Mouse (Mus musculus) CD8-positive naive resting alpha-beta T cell, adult 57 days (primary cell): ENCODE data around the gene Ndufa1. TPM values are rescaled to one million over a fixed set of nuclear protein-coding genes. Genes with fewer than 3 reads are reported as not detected.

Experiments
- total RNA-seq: library from RNA; stranded (reverse); gene quantifications from one replicate; pipeline ENCODE4 v1.2.4, GENCODE M21; 2023

Ndufa1 gene
- total RNA-seq, result 85.7 TPM

GRCm38 (mm10) chrX:37191105-37191743, at the start of gene Ndufa1, which contains the start of gene Rnf113a1:
Gene Ndufa1, minus strand, starts transcription at chrX:37191163.
Gene Rnf113a1, plus strand, starts transcription at chrX:37191245.

GRCm38 (mm10) chrX:37222158-37222557, 31.2 kb upstream of the Ndufa1 start, which contains the start of gene Rhox1:
Gene Rhox1, minus strand, starts transcription at chrX:37222258.

GRCm38 (mm10) chrX:37210941-37211340, 20.0 kb upstream of the Ndufa1 start, which contains the start of gene Gm9:
Gene Gm9, minus strand, starts transcription at chrX:37211041.

GRCm38 (mm10) chrX:37168742-37169141, 22.2 kb downstream of the Ndufa1 start, which contains the start of gene Akap14:
Gene Akap14, minus strand, starts transcription at chrX:37168842.

Other genes with a start within 250 kb of the Ndufa1 start
- 164 TPM for gene Sept6, start 199.4 kb downstream of the Ndufa1 start, total RNA-seq
- not detected for gene Sowahd, start 142.3 kb downstream of the Ndufa1 start, total RNA-seq
- gene Rpl39, start 105.8 kb downstream of the Ndufa1 start, total RNA-seq, result 1,709 TPM
- 27.5 TPM for gene Upf3b, start 80.8 kb downstream of the Ndufa1 start, total RNA-seq
- 21.0 TPM for gene Nkap, start 64.4 kb downstream of the Ndufa1 start, total RNA-seq
- not detected for gene Akap14, start 22.3 kb downstream of the Ndufa1 start, total RNA-seq
- gene Rnf113a1, start 82 bp upstream of the Ndufa1 start, total RNA-seq, result 3.7 TPM
- not detected for gene Gm9, start 19.9 kb upstream of the Ndufa1 start, total RNA-seq
- gene Rhox1, start 31.1 kb upstream of the Ndufa1 start, total RNA-seq, result not detected
- not detected for gene Rhox2a, start 53.8 kb upstream of the Ndufa1 start, total RNA-seq
- not detected for gene Rhox3a, start 58.8 kb upstream of the Ndufa1 start, total RNA-seq
- gene Rhox4a, start 74.2 kb upstream of the Ndufa1 start, total RNA-seq, result not detected
- not detected for gene Rhox3a2, start 188.9 kb upstream of the Ndufa1 start, total RNA-seq
- not detected for gene Rhox4a2, start 199.7 kb upstream of the Ndufa1 start, total RNA-seq
- not detected for gene Rhox2b, start 220.9 kb upstream of the Ndufa1 start, total RNA-seq
- gene Rhox4b, start 241.3 kb upstream of the Ndufa1 start, total RNA-seq, result not detected